Mouse (Mus musculus): ENCODE results near the gene Gm20509.
A peak's percentile ranks its signal among the peaks of the same experiment; 100 is the strongest.
"Not testable (repeated sequence)": the region's sequence is repeated elsewhere in the genome, so short reads cannot be mapped to it uniquely, and the experiment has no call there.

Gene Gm20509

GRCm38 (mm10) chr9:73103159-73103879 is 1.0 kb downstream of the Gm20509 start:
- no peak for DNase-seq

GRCm38 (mm10) chr9:73103880-73104198 is 1.6 kb downstream of the Gm20509 start:
- no peak for DNase-seq

- DNase-seq = no peak
Measured at GRCm38 (mm10) chr9:73105141-73105540, 2.9 kb downstream of the Gm20509 start.

GRCm38 (mm10) chr9:73105771-73106170 is 3.5 kb downstream of the Gm20509 start:
- DNase-seq = no peak

- DNase-seq = peak; percentile 74 to 82
Measured at GRCm38 (mm10) chr9:73112919-73113906, 10.9 kb downstream of the Gm20509 start, which contains the start of gene Rsl24d1. TSS of gene Rsl24d1 (plus strand) at chr9:73113426.

- DNase-seq = not testable (repeated sequence)
Measured at GRCm38 (mm10) chr9:73116704-73117103, 14.4 kb downstream of the Gm20509 start.

GRCm38 (mm10) chr9:73118012-73118411 is 15.7 kb downstream of the Gm20509 start:
- DNase-seq = no peak

DNA sequence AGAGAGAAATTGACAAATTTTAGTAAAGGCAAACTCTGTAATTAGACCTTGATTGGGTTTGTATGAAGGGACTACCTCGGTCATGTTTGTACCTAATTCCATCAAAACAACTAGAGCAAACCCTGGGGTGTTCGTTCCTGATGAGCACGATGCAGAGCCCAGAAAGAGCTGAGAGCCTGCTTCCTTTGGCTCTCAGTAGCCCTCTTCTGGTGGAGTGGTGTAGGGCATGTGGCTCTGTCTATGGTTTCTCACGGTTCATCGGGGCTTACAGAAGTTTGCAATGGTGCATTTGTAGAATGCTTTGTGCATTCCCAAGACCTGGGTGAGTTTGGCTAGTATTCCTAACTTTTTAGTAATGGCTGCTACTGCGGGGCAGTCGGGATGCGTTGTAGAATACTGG is 19.5 kb downstream of the Gm20509 start:
- peak; percentile 14 to 18 for DNase-seq

GRCm38 (mm10) chr9:73125043-73125570 is 22.8 kb downstream of the Gm20509 start:
- no peak for DNase-seq

GRCm38 (mm10) chr9:73127457-73127856 is 25.2 kb downstream of the Gm20509 start:
- no peak for DNase-seq

DNA sequence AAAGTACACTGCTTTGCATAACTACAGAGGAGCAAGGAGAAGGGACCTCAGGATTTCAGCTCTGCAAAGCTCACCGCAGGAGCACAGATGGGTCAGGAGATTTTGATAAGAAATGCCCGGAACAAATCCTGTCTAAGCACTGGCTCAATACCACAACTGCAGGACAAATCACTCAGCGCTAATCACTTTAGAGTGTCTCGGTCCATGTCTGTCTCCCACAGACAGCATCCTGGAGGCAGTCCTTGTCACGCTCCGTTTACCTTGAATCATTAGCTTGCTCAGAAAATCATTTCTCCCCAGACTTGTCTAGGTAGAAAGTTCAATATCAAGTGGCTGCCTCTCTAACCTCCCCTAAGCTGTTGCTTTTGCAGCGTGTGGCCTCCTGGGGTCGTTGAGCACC is 27.6 kb downstream of the Gm20509 start:
- DNase-seq = no peak

GRCm38 (mm10) chr9:73130529-73130928 is 28.3 kb downstream of the Gm20509 start:
- DNase-seq = no peak

GRCm38 (mm10) chr9:73137341-73137886 is 35.1 kb downstream of the Gm20509 start:
- no peak for DNase-seq

DNA sequence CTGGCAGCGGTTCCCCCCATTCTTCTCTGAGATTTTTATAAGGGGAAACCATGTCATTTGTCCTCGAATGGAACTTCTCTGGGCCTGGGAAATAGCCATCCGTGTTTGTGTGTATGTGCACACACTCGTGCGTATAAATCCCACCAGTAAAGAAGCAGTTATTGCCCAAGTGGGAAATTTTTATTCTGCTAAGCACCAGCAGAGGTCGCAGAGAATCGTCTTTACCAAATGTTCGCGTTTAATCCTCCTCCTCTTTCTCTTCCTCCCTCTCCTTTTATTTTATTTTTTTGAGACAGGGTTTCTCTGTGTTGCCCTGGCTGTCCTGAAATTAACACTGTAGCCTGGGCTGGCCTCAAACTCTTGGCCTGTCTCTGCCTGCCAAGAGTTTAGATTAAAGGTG is 52.1 kb downstream of the Gm20509 start:
- no peak for DNase-seq

DNA sequence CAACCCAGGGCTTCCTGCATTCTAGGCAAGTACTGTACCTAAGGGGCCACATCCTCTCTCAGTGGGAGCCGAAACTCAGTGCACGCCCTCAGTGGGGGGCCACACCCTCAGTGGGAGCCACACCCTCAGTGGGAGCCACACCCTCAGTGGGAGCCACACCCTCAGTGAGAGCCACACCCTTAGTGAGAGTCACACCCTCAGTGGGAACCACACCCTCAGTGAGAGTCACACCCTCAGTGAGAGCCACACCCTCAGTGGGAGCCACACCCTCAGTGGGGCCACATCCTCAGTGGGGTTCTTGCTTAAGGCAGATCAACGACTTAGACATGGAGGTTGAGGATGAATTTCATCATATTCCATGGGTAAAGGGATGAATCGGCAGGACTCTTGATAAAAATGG is 55.7 kb downstream of the Gm20509 start:
- DNase-seq = peak in 1 of 2 experiments; percentile 6

GRCm38 (mm10) chr9:73159265-73159664 is 57.0 kb downstream of the Gm20509 start:
- DNase-seq = no peak

DNA sequence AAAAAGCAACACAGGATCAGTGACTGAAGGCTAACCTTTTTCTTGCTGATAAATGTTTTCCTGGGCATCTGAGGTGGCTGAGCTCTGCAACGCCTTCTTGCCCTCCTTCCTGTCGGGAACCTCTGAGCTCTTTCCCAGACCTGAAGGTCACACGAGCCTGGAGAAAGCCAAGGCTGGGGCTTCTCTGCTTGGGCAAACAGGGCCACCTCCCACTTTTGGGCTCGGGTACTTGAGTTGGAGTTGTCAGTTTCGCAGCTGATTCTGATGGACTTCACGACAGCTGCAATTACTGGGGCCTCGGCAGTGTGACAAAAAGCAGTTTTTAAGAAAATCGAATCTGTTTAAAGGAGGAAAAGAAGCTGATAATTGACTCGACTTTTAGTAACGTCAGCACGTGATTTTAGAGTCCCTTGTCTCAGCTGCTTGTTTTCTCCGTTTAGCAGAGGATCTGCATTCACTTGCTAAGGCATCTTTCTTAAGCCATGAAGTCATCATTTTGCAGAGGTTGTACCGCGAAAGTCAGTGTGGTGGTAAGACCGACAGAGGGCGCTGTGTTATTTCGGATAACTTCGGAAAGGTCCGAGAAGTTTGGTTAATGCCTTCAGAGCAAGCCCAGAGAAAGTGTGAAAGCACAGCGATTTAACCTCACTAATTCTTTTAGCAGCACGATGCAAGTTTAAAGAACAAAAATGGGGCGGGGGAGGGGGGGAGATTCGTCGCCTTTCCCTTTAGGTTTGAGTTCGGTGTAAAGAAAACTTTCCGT is 60.5 kb downstream of the Gm20509 start:
- peak; percentile 33 to 63 for DNase-seq

GRCm38 (mm10) chr9:73165631-73166030 is 63.4 kb downstream of the Gm20509 start:
- DNase-seq = no peak
